Mouse (Mus musculus) forebrain, embryonic 15.5 days (tissue): Measurements from ENCODE around the gene Abcc12. TPM values are rescaled to one million over a fixed set of nuclear protein-coding genes. Genes with fewer than 3 reads are reported as not detected.

Experiments used
- ATAC-seq: fragments of 200-750 bp; cut with Nextera tagmentation; replicated peaks from 2 replicates; pipeline ENCODE4 v1.8.0; 2017; ENCODE audit warnings: mild to moderate bottlenecking, moderate TSS enrichment, moderate library complexity
- H3K27ac ChIP-seq: fragments of 300-500 bp; sonication (generic); replicated peaks from 2 replicates; pipeline ENCODE4 v1.5.1; 2015; ENCODE audit warnings: mild to moderate bottlenecking, inconsistent platforms
- H3K27me3 ChIP-seq: fragments of 300-500 bp; sonication (generic); 2 replicates; pipeline ENCODE4 v1.6.1; 2015; ENCODE audit warnings: inconsistent platforms
- H3K36me3 ChIP-seq: fragments of 300-500 bp; sonication (generic); 2 replicates; pipeline ENCODE4 v1.6.1; 2015; ENCODE audit warnings: mild to moderate bottlenecking, inconsistent platforms
- H3K4me1 ChIP-seq: fragments of 300-500 bp; sonication (generic); 2 replicates; pipeline ENCODE4 v1.6.1; 2015; ENCODE audit warnings: inconsistent platforms
- H3K4me2 ChIP-seq: fragments of 300-500 bp; sonication (generic); replicated peaks from 2 replicates; pipeline ENCODE4 v1.6.1; 2015; ENCODE audit warnings: mild to moderate bottlenecking, inconsistent platforms
- H3K4me3 ChIP-seq: fragments of 300-500 bp; sonication (generic); 2 replicates; pipeline ENCODE4 v1.5.1; 2015; ENCODE audit warnings: mild to moderate bottlenecking, inconsistent platforms
- H3K9ac ChIP-seq: fragments of 300-500 bp; sonication (generic); replicated peaks from 2 replicates; pipeline ENCODE4 v1.6.1; 2015; ENCODE audit warnings: mild to moderate bottlenecking, inconsistent platforms
- H3K9me3 ChIP-seq: fragments of 300-500 bp; sonication (generic); 2 replicates; pipeline ENCODE4 v1.6.1; 2016; ENCODE audit warnings: inconsistent platforms
- WGBS: fragments of 180-500 bp; shearing (Covaris S2); methylation state at CpG from one replicate; pipeline ENCODE4 v1.1.7; 2015; ENCODE audit warnings: mixed read lengths; 5-methylcytosine and 5-hydroxymethylcytosine counted together
- polyA plus RNA-seq: library from polyadenylated mRNA; unstranded; fragments of >200 nt; fragmentation: Nextera tagmentation; extraction: Ambion mirVana; gene quantifications from 2 replicates; pipeline ENCODE4 v1.2.1, GENCODE M21; 2015

Abcc12 gene
- polyA plus RNA-seq, 1 experiment from 2014 or later = 0.23 TPM

DNA sequence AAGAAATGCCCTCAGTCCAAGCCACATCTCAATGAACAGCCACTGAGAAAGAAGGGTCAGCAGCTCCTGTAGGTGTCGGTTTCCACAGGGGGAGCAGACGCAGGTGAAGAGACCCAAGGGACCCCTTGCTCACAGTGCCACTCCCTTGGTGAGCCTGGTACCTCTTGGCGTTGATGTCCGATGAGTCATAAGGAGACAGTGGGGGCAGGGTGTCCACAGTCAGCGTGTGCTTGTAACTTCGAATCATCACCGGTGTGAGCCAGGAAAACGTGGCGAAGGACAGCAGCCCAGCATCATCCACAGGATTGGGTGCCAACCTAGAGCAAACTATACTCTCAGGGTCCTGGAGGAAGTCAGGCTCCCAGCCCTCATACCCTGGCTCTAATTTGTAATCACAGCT, 16.8 kb downstream of the Abcc12 start:
- H3K4me2 ChIP-seq = no peak overlapping the region
- H3K27ac ChIP-seq = no peak overlapping the region
- WGBS = 88% methylated on average over 9 of the region's 9 CpGs
- no peaks in the 10 kb centered on the region for H3K4me1 ChIP-seq
- H3K27me3 ChIP-seq = no peaks in the 10 kb centered on the region
- H3K9ac ChIP-seq = no peak overlapping the region
- no peak overlapping the region for H3K4me3 ChIP-seq
- no peaks in the 10 kb centered on the region for H3K36me3 ChIP-seq
- no peaks in the 10 kb centered on the region for H3K9me3 ChIP-seq
- ATAC-seq = no peak

DNA sequence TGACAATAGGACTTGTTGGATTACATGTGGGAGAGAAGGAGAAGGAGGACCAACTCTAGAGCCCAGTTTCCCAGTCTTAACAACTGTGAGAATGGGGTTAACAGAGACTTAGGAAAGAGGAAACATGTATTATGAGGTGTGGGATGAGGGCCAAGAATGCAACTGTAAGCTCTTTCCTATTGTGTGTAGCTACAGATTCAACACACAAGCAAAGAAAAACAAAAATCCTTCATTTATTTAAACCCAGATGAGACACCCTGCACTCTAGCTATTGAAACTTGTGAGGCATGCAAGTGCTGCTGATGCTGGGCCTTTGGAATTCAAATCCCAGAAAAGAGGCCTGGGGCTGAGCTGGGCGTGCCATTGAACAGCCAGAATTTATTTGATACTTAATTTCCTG, 18.7 kb downstream of the Abcc12 start:
- Histone ChIP-seq H3K27me3 (no peaks in the 10 kb centered on the region), H3K36me3 (no peaks in the 10 kb centered on the region), H3K9me3 (no peaks in the 10 kb centered on the region), H3K27ac (peak overlapping the region; percentile 6; the same call in 1 of the 2 replicates), H3K4me3 (no peak overlapping the region), H3K4me1 (no peaks in the 10 kb centered on the region), H3K9ac (no peak overlapping the region), H3K4me2 (no peak overlapping the region)
- WGBS = 15% methylated on average over 1 of the region's 1 CpGs
- ATAC-seq = no peak

DNA sequence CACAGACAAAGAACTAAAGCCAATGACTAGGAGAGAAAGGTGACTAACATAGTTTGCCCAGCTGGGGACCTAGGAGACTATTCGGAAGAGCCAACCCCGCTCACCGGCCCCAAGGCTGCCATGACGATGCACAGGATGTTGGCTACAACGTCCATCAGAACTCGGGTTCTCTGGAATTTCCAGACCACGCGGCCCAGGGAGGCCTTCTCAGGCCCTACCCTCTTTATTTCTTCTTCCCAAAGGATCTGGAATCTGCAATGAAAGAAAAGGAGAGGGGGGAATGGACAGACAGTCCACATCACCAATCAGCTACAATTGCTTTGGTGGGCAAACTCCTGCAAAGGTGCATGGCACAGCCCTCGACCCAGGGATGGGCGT, 19.8 kb downstream of the Abcc12 start:
- Histone ChIP-seq H3K4me3 (no peak overlapping the region), H3K9me3 (no peaks in the 10 kb centered on the region), H3K4me2 (no peak overlapping the region), H3K36me3 (no peaks in the 10 kb centered on the region), H3K4me1 (no peaks in the 10 kb centered on the region), H3K27ac (no peak overlapping the region), H3K27me3 (no peaks in the 10 kb centered on the region), H3K9ac (no peak overlapping the region)
- WGBS = 94% methylated on average over 10 of the region's 10 CpGs
- ATAC-seq = no peak

DNA sequence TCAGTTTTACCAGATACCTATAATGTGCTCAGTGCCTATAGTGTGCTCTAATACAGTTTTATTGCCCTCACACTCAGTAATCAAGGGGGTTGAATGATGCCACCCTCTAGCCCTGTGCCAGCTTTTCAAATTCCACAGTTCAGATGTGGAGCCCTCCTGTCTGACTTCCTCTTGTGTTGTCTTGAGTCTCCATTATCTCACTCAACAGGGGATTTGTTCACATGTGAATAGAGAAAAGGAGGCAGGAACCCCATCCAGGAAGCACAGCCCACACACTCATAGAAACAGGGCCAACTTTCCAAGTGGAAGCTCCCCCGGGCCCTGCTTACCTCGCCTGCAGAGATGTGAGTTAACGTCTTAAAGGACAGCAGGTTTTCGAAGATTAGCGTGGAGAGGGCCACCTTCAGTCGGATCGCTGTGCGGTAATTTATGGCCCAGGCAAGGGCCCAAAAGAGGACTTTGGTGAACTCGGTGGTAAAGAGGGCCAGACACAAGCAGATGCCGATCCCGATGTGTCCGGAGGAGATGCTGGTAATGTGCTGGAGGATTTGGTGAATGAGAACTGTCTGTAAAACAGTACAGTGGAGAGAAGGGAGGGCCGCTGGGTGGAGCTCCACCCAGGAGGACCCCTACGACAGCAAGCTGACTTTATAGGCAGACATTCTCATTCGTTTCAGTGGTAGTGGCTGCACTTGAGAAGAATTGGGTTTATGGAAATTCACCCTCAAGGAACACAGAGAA, 20.4 kb downstream of the Abcc12 start:
- no peak overlapping the region for H3K9ac ChIP-seq
- H3K9me3 ChIP-seq = no peaks in the 10 kb centered on the region
- H3K4me2 ChIP-seq = no peak overlapping the region
- ATAC-seq = no peak
- no peaks in the 10 kb centered on the region for H3K36me3 ChIP-seq
- WGBS = 86% methylated on average over 15 of the region's 15 CpGs
- no peaks in the 10 kb centered on the region for H3K27me3 ChIP-seq
- H3K4me1 ChIP-seq = no peaks in the 10 kb centered on the region
- no peak overlapping the region for H3K27ac ChIP-seq
- no peak overlapping the region for H3K4me3 ChIP-seq

DNA sequence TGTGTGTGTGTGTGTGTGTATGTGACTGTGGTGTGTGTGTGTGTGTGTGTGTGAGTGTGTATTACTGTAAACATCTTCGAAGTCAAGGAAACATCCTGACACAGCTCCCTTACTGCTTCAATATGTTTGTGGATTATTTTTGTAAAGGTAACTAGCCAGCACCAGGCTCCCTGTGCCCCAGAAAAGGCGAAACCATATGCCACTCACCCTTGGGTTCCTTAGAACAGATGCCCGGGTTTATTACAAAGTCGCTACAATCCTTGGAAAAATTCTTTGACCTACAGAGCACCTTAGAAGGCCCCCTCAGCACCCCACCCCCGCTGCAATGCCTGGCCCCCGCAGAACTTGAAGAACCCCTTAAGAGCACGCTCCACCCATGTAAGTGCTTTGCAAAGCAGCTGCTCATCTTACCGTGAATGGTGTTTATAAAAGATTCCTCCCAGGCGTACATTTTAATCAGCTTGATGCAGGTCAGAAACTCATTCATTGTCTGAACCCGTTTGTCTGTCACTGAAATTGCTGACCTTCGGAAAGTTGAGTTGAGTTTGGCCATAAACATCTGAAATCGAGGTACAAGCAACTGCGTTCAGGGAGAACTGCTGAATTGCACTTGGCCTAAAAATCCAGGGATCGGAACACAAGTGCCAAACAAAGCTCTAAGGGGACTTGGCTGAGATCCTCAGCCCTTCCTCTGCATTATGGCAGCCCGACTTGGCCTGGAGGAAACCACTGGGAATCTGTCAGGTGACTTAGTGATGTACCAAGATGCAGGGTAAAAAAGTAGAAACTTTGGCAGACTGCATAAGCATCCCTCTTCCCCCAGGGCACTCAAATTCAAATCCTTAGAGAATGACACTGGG, 23.1 kb downstream of the Abcc12 start:
- Histone ChIP-seq H3K36me3 (no peaks in the 10 kb centered on the region), H3K4me3 (no peak overlapping the region), H3K27ac (no peak overlapping the region), H3K27me3 (no peaks in the 10 kb centered on the region), H3K4me1 (no peaks in the 10 kb centered on the region), H3K4me2 (no peak overlapping the region), H3K9me3 (no peaks in the 10 kb centered on the region), H3K9ac (no peak overlapping the region)
- WGBS = 65% methylated on average over 15 of the region's 15 CpGs
- ATAC-seq = no peak

DNA sequence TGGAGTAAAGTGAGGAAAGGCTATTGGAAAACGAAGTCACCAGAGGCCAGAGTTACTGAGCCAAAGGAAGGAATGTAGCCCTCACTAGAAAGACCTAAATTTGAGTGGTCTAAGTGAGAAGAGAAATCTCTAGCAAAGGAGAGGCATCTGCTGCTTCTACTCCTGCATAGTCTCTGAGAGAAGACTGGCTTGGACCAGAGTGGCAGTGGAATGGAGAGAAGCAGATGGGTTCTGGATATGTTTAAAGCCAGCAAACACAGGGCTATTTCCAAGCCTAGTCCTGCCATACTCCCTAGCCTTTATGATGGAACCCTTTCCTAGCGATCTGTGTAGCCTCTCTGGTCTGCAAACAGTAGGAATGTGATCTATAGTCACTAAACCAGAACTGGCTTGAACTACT, 24.9 kb downstream of the Abcc12 start:
- Histone ChIP-seq H3K36me3 (no peaks in the 10 kb centered on the region), H3K4me1 (no peaks in the 10 kb centered on the region)

DNA sequence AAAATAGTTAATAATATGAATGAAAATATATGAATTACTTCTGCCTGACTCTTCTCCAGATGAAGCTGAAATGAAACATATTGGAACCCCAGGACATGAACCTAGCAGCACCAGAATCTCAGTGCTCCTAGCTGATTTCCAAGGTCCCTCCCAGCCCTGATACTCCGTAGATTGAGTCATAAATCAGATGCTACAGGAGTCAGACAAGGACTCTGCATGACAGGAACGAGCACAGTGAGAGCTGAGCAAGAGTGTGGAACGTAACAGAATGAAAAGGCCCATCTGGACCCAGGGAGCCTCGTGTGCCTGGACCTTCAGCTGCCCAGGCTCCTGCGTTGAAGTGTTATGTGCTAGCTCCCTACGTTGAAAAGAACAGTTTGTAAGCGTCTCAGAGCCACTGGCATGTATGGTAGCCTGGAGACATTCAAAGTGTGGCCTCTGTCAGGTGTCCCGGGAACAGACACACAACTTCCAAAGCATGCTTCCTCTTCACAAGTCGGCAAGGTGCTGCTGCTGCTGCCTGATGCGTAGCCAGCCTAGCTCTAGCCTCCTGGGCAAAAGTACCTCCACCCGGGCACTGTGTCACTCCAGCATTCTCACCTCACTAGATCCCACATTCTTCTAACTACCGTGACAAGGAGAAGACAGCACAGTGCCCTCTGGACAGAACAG, 26.1 kb downstream of the Abcc12 start:
- Histone ChIP-seq H3K9me3 (no peaks in the 10 kb centered on the region), H3K4me1 (no peaks in the 10 kb centered on the region), H3K36me3 (no peaks in the 10 kb centered on the region), H3K9ac (no peak overlapping the region), H3K4me3 (no peak overlapping the region), H3K27ac (no peak overlapping the region), H3K27me3 (no peaks in the 10 kb centered on the region), H3K4me2 (no peak overlapping the region)
- 92% methylated on average over 12 of the region's 12 CpGs for WGBS
- no peak for ATAC-seq

More for the DNA sequence above, 24.9 kb downstream of the Abcc12 start:
- no peak overlapping the region for H3K4me3 ChIP-seq
- no peak overlapping the region for H3K4me2 ChIP-seq
- no peak overlapping the region for H3K9ac ChIP-seq
- no peak overlapping the region for H3K27ac ChIP-seq
- ATAC-seq = no peak
- no peaks in the 10 kb centered on the region for H3K27me3 ChIP-seq
- no peaks in the 10 kb centered on the region for H3K9me3 ChIP-seq
- 83% methylated on average over 2 of the region's 2 CpGs for WGBS

DNA sequence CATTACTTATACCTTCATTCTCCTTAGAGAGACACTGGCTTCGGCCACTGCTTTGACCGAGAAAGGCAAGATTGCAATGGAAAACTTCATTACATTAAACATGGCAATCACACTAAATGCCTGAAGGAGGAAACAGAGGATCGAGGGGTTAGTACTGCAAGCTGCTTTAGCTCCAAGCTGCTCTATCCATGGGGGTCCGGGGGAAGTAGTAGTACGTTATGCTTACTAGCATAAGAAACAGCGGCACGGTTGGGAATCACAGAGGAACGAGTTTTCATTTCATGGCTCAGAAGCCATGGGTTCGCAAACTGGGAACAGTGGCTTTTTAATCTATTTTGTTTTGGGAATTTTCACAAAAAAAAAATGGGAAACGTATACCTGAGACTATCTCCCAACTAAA, 30.0 kb downstream of the Abcc12 start:
- Histone ChIP-seq H3K4me2 (no peak overlapping the region), H3K4me1 (no peaks in the 10 kb centered on the region), H3K9ac (no peak overlapping the region), H3K27ac (no peak overlapping the region), H3K27me3 (no peaks in the 10 kb centered on the region), H3K9me3 (no peaks in the 10 kb centered on the region), H3K4me3 (no peak overlapping the region), H3K36me3 (no peaks in the 10 kb centered on the region)
- ATAC-seq = no peak
- 87% methylated on average over 10 of the region's 10 CpGs for WGBS

DNA sequence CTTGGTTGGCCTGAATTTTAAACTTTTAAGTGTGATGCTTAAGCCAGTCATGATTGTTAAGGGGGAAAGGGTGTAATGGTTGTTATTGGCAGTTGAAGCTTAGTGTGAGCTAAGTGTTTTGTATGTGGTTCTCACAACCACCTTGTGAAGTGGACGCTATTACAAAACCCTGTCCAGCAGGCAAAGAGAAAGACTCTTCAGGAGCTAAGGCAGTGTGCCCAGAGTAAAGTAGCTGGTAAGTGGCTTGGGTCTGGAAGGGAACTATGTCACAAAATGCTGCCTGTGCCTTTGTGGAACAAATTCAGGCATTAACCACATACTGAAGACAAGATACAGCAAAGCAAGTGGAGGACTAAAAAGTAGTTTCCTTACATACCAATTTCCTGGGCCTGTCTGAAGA, 34.5 kb downstream of the Abcc12 start:
- Histone ChIP-seq H3K4me3 (no peak overlapping the region), H3K4me1 (no peaks in the 10 kb centered on the region), H3K9ac (no peak overlapping the region), H3K9me3 (no peaks in the 10 kb centered on the region), H3K4me2 (no peak overlapping the region), H3K36me3 (no peaks in the 10 kb centered on the region), H3K27ac (no peak overlapping the region), H3K27me3 (no peaks in the 10 kb centered on the region)
- no peak for ATAC-seq
- WGBS = 85% methylated on average over 1 of the region's 1 CpGs

DNA sequence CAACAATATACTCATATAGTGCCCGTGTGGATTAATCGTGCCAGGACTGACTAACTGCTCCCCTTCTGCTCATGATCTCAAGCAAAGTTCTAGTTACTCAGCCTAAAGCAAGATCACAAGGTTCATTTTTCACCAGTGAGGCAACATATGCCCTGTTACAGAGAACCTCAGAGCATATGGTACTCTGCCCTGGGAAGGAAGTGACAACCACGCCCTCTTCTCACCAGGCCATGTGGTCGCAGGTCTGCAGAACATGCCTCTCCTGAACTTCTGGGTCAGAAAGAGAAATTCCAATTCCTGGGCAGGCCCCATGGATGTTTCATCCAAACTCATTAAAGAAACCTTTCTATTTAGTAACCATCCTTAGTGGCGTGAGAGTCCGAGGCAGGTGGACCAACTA, 39.6 kb downstream of the Abcc12 start:
- no peak overlapping the region for H3K27ac ChIP-seq
- no peaks in the 10 kb centered on the region for H3K27me3 ChIP-seq
- H3K36me3 ChIP-seq = no peaks in the 10 kb centered on the region
- ATAC-seq = no peak
- no peak overlapping the region for H3K4me3 ChIP-seq
- 95% methylated on average over 6 of the region's 6 CpGs for WGBS
- no peak overlapping the region for H3K4me2 ChIP-seq
- peaks cover 5% of the 10 kb centered on the region for H3K4me1 ChIP-seq
- no peaks in the 10 kb centered on the region for H3K9me3 ChIP-seq
- H3K9ac ChIP-seq = no peak overlapping the region

DNA sequence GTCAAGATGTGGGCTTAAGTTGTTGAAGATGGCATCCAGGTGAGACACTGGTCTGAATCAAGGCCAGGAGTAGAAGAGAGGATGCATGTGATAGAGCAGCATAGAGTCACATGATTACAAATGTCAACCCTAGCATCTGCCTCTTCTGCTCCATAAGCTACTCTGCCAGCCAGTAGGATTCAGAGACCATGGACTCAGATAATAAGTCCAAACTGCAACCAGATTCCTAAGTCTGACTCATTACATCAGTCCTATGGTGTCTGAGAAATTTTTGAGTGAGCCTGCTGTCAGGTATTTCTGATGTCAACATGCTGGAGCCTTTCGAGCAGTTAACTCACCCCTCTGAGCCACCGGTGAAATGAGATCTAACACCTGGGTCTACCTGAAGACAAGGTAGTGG, 40.1 kb downstream of the Abcc12 start:
- Histone ChIP-seq H3K9ac (no peak overlapping the region), H3K4me2 (no peak overlapping the region), H3K4me3 (no peak overlapping the region), H3K27me3 (no peaks in the 10 kb centered on the region), H3K36me3 (no peaks in the 10 kb centered on the region), H3K9me3 (no peaks in the 10 kb centered on the region), H3K4me1 (peaks cover 7% of the 10 kb centered on the region), H3K27ac (no peak overlapping the region)
- WGBS = 89% methylated on average over 2 of the region's 2 CpGs
- no peak for ATAC-seq

DNA sequence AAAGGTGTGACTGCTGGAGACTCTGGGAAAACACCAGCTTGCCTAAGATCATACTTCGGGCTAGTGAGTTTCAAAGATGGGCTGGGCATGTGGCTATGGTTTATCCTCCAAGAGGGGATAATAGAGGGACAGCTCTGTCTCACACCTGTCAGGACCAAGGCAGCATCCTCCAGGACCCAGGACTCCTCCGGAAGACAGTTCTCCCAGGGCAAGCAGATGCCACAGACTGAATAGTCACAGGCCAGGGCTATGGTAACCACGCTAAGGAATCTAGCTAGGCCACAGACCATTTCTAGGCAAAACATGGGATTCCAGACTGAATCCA, 43.9 kb downstream of the Abcc12 start:
- Histone ChIP-seq H3K9ac (no peak overlapping the region), H3K36me3 (no peaks in the 10 kb centered on the region), H3K27me3 (no peaks in the 10 kb centered on the region), H3K4me1 (peaks cover 7% of the 10 kb centered on the region), H3K4me2 (no peak overlapping the region), H3K27ac (no peak overlapping the region), H3K4me3 (no peak overlapping the region), H3K9me3 (no peaks in the 10 kb centered on the region)
- ATAC-seq = peak; percentile 12; the same call in 1 of the 2 replicates
- 71% methylated on average over 3 of the region's 3 CpGs for WGBS
